Mouse (Mus musculus): ENCODE measurements at regions not wholly inside any gene's neighbourhood (a gene's known extent, or its start where the extent isn't known, plus 50 kb on each side); places are given as distances from the start of the nearest gene placed in this dataset.

DNA sequence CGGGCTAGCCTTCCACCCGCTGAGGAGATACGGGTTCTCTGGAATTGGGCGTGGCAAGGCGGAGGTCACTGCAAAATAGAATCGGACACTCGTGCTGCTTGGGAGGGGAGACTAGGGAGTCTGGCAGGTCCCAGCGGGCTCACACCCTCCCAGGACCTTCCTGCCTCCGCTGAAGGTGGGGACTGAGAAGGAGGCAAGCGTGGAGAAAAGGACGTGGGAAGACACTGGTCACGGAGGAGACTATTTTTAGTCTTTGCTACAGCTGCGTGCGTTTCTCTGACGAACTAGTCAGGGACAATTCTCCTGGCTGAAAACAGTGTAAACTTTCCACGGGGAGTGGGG lies 92.5 kb upstream of the Bcor start:
- TF ChIP-seq CTCF (IDR thresholded peaks at IDR 0.05; ENCODE audit: extremely low read depth, insufficient read depth, low read length) (no peak), POLR2A (IDR thresholded peaks at IDR 0.05; ENCODE audit: extremely low read depth, insufficient read depth, low read length) (no peak)
